Mouse (Mus musculus) megakaryocyte progenitor cell, adult 5-6 weeks (primary cell): ENCODE results near the gene Chst4. TPM values are rescaled to one million over a fixed set of nuclear protein-coding genes. Genes with fewer than 3 reads are reported as not detected.

Source experiments
- ATAC-seq: replicated peaks from 2 replicates; pipeline ENCODE4 v1.8.0; 2016; ENCODE audit warnings: mild to moderate bottlenecking, moderate TSS enrichment, inconsistent platforms; ENCODE audit not compliant: poor library complexity
- total RNA-seq, 2 experiments: library from RNA; stranded (forward) in 1 of 2; stranded (reverse) in 1 of 2; fragments of 157-497, 149-512 nt in 1 of 2; fragments of 200-1000 nt in 1 of 2; gene quantifications; 2 replicates each; pipeline versions ENCODE4 v1.2.3 to v1.2.4; 2015 to 2017

Chst4 gene
- total RNA-seq, 2 experiments from 2014 or later: not detected

DNA sequence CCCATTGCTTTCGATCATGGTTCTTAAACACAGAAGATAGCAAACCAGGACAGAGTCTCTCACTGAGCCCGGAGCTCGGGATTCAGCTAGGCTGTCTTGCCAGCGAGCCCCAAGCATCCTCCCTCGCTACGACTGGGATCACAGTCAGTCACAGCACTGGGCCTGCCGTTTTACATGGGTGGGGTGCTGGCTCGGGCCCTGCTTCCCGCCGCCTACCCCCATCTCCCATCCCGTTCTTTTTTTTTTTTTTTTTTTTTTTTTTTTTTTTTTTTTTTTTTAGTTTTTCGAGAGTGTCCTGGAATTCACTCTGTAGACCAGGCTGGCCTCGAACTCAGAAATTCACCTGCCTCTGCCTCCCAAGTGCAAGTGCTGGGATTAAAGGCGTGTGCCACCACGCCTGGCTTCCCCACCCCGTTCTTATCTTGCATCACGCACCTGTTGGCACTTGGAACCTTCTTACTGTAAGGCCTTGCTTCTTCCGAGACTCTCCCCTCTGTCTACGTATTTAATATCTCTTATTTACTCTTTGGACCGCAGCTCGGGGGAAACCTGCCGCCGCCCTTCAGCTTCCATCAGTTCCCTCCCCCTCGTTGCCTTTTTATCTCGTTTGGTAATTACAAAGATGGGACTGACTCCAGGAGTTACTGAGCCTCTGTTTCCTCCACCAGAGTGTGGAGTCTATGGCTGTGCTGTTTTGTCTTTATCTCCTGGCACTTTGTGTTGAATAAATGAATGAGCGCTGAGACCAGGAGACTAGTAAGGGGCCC, 31.1 kb downstream of the Chst4 start:
- no peak for ATAC-seq

DNA sequence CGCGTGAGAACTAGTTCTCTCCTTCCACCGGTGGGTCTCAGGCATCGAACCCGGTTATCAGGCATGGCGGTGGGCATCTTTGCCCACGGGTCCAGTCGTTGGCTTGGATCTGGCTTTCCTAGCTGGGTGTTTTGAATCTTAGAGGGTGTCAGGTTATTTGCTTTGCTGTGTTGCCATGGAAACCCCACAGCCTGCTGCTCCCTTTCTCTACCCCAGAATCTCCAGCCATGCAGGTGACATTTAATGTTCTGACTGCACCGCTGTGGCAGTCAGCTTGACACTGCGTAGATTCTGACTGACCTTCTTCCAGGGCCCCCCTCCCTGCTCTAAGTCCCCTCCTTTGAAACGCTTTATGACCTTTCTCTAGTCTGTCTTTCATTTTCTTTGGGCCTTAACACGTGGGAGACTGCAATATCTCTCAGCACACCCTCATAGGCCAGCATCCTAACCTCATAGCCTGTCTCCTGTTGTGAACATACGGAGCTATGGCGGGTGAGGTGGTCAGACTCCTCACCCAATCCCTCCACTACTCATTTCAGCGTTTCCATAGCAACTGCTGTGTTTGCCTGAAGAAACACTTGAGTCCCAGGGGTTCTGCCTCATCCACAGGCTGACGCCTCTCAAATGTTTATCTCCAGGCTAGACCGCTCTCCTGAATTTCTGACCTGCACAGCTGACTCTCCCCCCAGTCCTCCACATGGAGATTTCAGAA, 33.1 kb downstream of the Chst4 start:
- no peak for ATAC-seq

DNA sequence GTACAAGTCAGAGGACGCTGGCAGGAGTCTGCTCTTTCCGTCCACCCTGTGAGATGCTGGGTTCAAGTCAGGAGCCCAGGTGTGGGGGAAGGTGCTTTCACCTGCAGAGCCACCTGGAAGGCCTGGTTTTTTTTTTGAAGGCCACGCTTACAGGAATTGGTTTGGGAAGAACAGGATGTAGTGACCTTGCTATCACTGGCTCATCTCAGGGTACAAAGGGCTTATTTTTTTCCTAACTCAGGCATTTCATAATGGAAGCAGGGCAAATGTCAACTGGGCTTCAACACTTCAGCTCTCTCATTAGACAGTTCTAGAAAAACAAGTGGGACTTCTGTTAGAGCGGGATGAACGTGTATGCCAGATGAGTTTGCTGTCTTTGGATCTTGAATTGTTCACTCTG, 35.2 kb downstream of the Chst4 start:
- no peak for ATAC-seq

DNA sequence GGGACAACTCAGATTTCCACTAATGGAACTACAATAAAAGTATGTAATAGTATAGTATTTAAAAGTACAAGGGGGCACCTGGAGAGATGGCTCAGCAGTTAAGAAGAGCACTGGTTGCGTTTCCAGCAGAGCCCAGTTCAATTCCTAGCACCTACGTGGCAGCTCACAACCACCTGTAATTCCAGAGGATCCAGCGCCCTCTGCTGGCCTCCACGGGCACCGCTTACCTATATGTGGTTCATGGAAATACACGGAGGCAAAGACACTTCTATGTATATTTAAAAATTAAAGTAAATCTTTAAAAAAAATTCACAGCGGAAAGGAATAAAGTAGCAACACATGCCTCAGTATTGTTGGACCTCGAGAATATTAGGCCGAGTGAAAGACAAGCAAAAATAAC, 36.6 kb downstream of the Chst4 start:
- peak; percentile 78 for ATAC-seq

DNA sequence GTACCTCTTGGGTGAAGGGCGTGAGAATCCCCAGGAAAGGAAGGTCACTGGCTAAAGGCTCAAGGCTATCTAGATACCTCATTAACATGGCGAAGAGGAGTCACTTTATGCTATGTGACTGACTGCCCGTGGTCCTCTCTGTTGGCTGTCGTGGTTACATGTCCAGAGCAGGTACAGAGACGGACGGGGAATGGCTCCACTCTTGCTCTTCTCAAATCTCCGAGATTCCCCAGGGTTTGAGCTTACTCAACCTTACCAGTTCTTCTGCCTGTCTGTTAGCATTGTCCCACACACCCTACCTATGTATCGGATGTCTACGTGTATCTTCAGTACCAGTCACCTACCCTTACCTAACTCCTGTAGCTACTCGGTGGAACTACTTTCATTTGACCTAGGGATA, 39.6 kb downstream of the Chst4 start:
- ATAC-seq: no peak

DNA sequence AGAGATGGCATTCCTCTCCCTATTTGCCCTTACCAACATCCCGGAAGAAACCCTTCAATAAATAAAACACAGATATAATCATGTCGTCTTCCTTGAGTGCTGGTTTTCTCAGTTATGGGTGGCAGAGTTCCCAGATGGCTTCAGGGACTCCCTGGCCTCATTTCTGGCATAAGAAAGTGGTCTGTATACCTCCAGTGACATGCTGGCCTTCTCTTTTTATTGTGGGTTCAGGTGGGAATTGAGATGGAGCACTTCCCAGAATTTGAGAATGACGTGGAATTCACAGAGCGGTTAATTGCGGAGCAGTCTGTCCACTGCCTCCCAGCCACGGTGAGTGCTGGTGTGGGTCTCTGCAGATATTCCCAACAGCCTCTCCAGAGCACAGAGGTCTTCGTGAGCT, 41.5 kb downstream of the Chst4 start:
- ATAC-seq: no peak

DNA sequence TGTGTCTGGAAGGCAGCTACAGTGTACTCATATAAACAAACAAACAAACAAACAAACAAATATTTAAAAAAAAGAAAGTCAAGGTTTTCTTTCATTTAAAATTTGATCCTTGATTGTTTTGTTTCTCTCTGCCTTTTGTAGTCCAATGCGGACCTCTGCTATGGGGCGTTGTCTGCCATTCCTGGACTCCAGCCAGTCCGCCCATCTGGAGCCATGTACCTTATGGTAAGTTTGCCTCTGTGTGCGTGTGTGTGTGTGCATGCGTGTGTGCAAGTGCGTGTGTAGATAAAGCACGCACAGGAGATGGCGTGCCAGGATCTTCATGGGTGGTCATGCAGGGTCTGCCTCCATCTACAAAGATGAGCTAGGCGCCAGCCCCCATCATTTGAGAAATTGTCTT, 42.2 kb downstream of the Chst4 start:
- no peak for ATAC-seq

DNA sequence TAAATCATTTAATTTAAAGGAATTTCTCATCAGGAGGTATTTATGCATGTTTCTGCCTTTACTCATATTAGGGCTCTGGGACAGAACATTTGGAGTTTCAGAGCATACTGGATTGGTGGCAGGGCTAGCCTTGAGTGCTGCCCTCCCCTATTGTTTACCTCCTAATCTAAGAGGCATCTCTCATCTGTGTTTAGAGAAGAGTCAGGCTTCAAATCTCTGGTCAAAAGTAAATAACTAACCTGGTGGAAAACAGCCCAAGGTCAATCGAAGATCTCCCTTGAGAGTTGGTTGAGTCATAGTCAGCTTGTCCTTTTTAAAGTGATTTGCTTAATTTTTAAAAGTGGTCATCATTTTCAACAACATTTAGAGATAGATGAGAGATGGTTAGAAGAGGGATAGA, 46.6 kb downstream of the Chst4 start:
- no peak for ATAC-seq

DNA sequence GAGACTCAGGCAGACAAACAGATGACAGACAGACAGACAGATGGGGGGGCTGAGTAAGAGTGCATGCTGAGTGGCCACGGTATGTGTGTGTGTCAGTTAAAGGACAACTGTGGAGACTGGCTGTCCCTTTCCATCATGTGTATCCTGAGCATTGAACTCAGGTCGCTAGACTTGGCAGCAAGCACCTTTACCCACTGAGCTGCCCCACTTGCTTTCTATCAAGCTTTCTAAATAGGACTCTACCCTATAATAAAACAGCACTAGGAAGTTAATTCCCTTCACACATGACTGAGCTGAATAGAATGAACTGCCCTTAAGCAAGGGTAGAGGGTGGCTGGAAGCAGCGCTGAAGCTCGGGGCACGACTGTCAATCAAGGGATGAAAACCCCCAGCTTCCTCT, 47.4 kb downstream of the Chst4 start:
- ATAC-seq: no peak

DNA sequence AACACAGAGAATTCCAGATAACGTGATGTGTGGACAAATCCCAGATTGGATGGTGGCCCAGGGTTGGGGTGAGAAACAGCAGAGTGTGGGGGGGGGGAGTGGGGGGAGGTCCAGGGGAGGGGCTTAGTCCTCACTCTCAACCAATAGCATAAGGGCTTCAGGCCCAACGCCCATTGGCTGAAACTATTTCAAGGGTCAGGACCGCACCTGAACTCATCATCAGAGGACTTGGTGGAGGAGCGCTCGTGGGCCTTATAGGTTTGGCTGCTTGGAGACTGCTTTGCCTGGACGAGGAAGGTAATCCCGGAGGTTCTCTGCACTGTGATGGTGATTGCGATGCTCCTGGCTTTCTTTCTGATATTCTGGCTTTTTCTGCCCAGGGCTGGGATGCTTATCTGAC, 49.3 kb downstream of the Chst4 start, which contains the start of gene Tat:
Gene Tat (plus strand): TSS at position 214 of the 400 bp plus-strand sequence.
- no peak for ATAC-seq

DNA sequence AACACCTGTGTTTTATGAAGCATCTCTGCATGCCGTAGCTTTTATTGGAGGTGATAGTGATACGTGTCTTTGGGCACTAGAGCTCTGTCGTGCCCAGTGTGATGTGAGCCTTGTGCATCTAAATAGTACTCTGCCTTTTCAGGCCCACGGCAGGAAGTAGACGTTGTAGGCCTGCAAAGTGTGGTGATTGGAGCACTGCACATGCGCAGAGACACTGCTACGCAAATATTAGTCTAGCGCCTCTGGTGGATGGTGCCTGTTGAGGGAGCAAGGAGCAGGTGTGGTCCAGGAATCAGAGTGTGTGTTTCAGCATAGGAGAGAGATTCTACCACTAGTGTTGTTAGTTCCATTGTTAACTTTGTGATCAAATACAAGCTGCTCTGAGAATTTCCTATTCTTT, 50.4 kb downstream of the Chst4 start:
- ATAC-seq: no peak

DNA sequence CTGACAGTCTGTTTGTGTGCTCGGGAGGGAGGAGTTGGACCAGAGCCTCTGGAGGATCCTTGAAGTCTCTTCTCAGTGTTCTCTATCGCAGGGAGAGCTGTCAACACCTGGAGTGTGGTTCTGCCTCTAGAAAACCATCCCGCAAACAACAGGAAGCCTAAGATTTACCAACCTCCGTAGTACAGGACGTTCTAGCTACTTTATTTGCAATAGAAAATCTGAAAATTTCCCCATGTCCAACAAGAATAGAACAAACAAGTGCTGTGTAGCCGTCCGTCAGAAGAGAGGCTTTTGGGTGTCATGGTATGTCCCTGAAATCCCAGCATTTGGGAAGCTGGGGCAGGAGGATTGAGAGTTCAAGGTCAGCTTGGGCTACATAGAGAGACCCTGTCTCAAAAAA, 51.8 kb downstream of the Chst4 start:
- no peak for ATAC-seq

DNA sequence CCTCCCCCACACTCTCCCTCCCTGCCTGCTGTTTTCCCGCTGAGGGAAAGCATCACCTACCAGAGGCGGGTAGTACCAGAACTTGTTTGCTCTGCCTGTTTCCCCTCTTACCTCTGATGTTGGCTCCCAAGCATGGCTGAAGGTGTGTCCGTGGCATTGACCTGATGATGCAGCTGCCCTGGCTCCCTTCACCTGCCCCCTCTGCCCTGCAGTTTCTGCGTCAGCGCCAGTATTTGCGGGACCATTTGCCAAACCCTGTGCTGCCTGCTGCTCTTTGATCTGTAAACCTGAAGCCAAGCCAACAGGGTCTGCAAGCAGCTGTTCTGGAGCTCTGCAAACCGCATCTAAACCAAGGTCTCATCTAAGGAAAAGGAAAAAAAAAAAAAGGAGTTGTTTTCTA, 53.2 kb downstream of the Chst4 start:
- no peak for ATAC-seq

DNA sequence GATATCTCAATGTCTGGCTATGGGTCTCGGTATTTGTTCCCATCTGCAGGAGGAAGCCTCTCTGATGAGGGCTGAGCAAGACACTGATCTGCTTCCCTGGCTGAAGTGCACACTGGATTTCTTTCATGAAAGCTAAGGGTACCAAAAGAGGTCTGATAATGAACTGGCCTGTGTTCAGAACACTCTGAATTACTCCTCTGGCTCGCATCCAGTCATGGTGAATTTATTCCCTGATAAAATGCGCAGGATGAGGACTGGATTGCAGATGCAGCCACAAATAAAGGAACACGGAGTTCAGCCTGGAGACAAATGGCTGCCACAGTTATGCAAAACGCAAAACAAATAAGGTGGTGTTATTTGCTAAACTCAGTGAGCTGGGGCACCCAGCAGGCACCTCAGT, 55.6 kb downstream of the Chst4 start:
- ATAC-seq: no peak

DNA sequence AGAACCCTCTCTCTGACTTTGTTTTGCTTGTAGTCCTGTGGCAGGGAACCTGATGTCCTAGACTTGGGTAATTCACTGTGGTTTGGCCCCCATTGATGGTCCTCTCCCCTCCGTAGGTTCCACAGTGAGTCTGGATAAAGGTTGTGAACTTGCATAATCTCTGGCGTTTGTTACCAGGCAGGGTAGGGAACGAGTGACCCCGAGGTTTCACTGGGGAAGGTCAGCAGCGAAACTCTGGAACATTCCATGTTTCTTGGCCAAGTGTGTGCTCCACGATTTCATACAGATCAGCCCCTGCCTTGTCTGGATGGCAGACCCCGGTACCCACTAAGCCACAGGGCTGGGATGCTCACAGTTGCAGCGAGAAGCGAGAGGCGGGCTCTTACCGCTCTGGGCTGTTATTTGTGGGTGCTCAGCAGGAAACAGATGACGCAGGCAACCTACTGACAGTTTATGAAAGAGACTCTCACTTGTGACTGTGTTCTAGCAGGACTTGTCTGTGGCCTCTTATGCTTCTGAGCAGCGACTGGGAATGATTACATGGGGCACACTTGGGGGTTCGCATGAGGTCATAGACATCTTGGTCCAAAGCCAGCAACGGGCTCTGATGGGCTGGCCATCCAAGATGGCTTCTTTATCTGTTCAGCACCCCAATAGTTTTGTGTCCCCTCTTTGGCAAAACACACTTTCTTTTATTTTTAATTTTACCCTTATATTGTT, 57.0 kb downstream of the Chst4 start:
- no peak for ATAC-seq

DNA sequence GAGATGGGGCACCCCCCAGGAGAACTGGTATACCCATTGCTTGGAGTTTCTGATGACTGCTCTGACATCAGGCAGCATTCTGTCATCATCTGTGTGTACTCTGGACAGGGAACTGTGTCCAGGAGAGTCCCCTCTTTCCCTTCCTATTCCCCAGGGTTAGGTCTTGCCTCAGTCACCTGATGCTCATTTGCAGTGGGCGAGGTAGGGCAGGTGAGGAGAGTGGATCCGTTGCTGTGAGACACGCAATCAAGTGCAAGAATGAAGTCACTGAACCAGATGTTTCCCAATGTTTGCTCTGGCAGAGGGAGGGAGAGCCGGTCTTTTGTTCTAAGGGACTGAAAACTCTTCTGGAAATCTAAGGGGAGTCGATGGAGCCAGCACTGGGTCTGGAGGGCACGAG, 60.2 kb downstream of the Chst4 start:
- ATAC-seq: no peak

Other genes with a start within 250 kb of the Chst4 start
- gene Phlpp2, start 171.2 kb downstream of the Chst4 start, total RNA-seq (2015): 8.6 and 8.7 TPM in 2 replicates
- gene Phlpp2, start 171.2 kb downstream of the Chst4 start, total RNA-seq (2017): 8.0 and 8.6 TPM in 2 replicates
- not detected in 2 replicates for gene Marveld3, start 77.5 kb downstream of the Chst4 start, total RNA-seq (2015)
- not detected in 2 replicates for gene Marveld3, start 77.5 kb downstream of the Chst4 start, total RNA-seq (2017)
- not detected in 2 replicates for gene Tat, start 49.3 kb downstream of the Chst4 start, total RNA-seq (2015)
- gene Tat, start 49.3 kb downstream of the Chst4 start, total RNA-seq (2017): not detected in 2 replicates
- gene Zfp612, start 40.0 kb upstream of the Chst4 start, total RNA-seq (2015): 0.05 TPM in 1 of 2 replicates, not detected in the other
- not detected in 2 replicates for gene Zfp612, start 40.0 kb upstream of the Chst4 start, total RNA-seq (2017)
- gene Gm21964, start 61.5 kb upstream of the Chst4 start, total RNA-seq (2015): not detected in 2 replicates
- not detected in 2 replicates for gene Gm21964, start 61.5 kb upstream of the Chst4 start, total RNA-seq (2017)
- not detected in 2 replicates for gene Gm17720, start 63.0 kb upstream of the Chst4 start, total RNA-seq (2015)
- not detected in 2 replicates for gene Gm17720, start 63.0 kb upstream of the Chst4 start, total RNA-seq (2017)
- not detected in 2 replicates for gene Calb2, start 128.5 kb upstream of the Chst4 start, total RNA-seq (2015)
- not detected in 2 replicates for gene Calb2, start 128.5 kb upstream of the Chst4 start, total RNA-seq (2017)
- gene Cmtr2, start 175.9 kb upstream of the Chst4 start, total RNA-seq (2015): 9.0 and 9.6 TPM in 2 replicates
- gene Cmtr2, start 175.9 kb upstream of the Chst4 start, total RNA-seq (2017): 10.0 and 14.3 TPM in 2 replicates
- gene Hydin, start 227.2 kb upstream of the Chst4 start, total RNA-seq (2015): not detected in 2 replicates
- not detected in 2 replicates for gene Hydin, start 227.2 kb upstream of the Chst4 start, total RNA-seq (2017)